Mouse (Mus musculus) bone marrow, adult 2 months (tissue): ENCODE results near the gene Erich2.

ENCODE experiments used
- CTCF ChIP-seq: fragments of 200-500 bp; IDR thresholded peaks from 2 replicates; pipeline ENCODE4 v1.5.1; 2011; ENCODE audit warnings: low read length, control low read depth; ENCODE audit not compliant: control insufficient read depth, insufficient read depth
- POLR2A ChIP-seq: fragments of 200-500 bp; IDR thresholded peaks from 2 replicates; pipeline ENCODE4 v1.6.1; 2011; ENCODE audit warnings: low read depth, mild to moderate bottlenecking, control low read depth, low read length, borderline replicate concordance; ENCODE audit not compliant: control insufficient read depth

- TF ChIP-seq POLR2A (no peak), CTCF (no peak)
Measured at GRCm38 (mm10) chr2:70588200-70588599, 79.6 kb downstream of the Erich2 start.
